Mouse (Mus musculus) CH12.LX (cell line): ENCODE measurements around the gene Traf4. TPM values are rescaled to one million over a fixed set of nuclear protein-coding genes. Genes with fewer than 3 reads are reported as not detected.

Experiments used
- DNase-seq: peaks from one replicate; pipeline ENCODE4 v3.0.0-alpha.2; 2013; ENCODE audit errors: extremely low read depth
- H3K27ac ChIP-seq: 2 replicates; pipeline ENCODE4 v1.5.1; 2012; ENCODE audit warnings: low read depth, mild to moderate bottlenecking, control low read depth, moderate library complexity; ENCODE audit not compliant: insufficient read depth
- H3K27me3 ChIP-seq: replicated peaks from 2 replicates; pipeline ENCODE3; 2012; ENCODE audit warnings: inconsistent platforms
- H3K36me3 ChIP-seq, 2 experiments: replicated peaks in 1 of 2; 2 replicates each; pipeline versions ENCODE3 to v1.6.1; 2012; ENCODE audit warnings: inconsistent platforms in 1 of 2, low read length in 1 of 2, mild to moderate bottlenecking in 1 of 2, mixed read lengths in 1 of 2, moderate library complexity in 1 of 2; ENCODE audit not compliant: control insufficient read depth in 1 of 2, insufficient read depth in 1 of 2
- H3K4me1 ChIP-seq, 2 experiments: 2 replicates each; pipeline ENCODE4 v1.6.1; 2012; ENCODE audit warnings: inconsistent platforms in 1 of 2, moderate library complexity in 1 of 2; ENCODE audit not compliant: insufficient read depth in 2 of 2, control insufficient read depth in 1 of 2
- H3K4me2 ChIP-seq: 2 replicates; pipeline ENCODE4 v1.6.1; 2012; ENCODE audit warnings: low read depth, mild to moderate bottlenecking, control low read depth; ENCODE audit not compliant: poor library complexity, insufficient read depth, severe bottlenecking
- H3K4me3 ChIP-seq, 3 experiments: fragments of 150-350 bp in 1 of 3; sonication (generic) in 1 of 3; replicated peaks in 1 of 3; 2 replicates each; pipeline versions ENCODE3 to v1.5.1; 2011 to 2012; ENCODE audit warnings: low read depth in 2 of 3, low read length in 2 of 3, mild to moderate bottlenecking in 2 of 3, moderate library complexity in 2 of 3, control low read depth in 1 of 3, improper control_type of control experiment in 1 of 3, inconsistent platforms in 1 of 3, mixed read lengths in 1 of 3; ENCODE audit not compliant: poor library complexity in 1 of 3
- H3K79me2 ChIP-seq: replicated peaks from 2 replicates; pipeline ENCODE4 v1.6.1; 2012; ENCODE audit warnings: mild to moderate bottlenecking, moderate library complexity; ENCODE audit not compliant: control insufficient read depth, poor library complexity, insufficient read depth, severe bottlenecking; ENCODE audit errors: extremely low read depth
- H3K9ac ChIP-seq: 2 replicates; pipeline ENCODE4 v1.6.1; 2012; ENCODE audit warnings: low read depth, mild to moderate bottlenecking, control low read depth, moderate library complexity; ENCODE audit not compliant: insufficient read depth
- H3K9me3 ChIP-seq: replicated peaks from 2 replicates; pipeline ENCODE3; 2012; ENCODE audit warnings: low read length, inconsistent platforms, mixed read lengths
- BHLHE40 ChIP-seq: IDR thresholded peaks from 2 replicates; pipeline ENCODE4 v1.6.1; 2011; ENCODE audit warnings: mild to moderate bottlenecking, low read depth, low read length, improper control_type of control experiment
- CHD1 ChIP-seq: IDR thresholded peaks from 2 replicates; pipeline ENCODE4 v1.6.1; 2012; ENCODE audit warnings: low read depth, low read length, improper control_type of control experiment, inconsistent platforms
- CHD2 ChIP-seq: IDR thresholded peaks from 2 replicates; pipeline ENCODE4 v1.6.1; 2011; ENCODE audit warnings: low read length, improper control_type of control experiment
- CTCF ChIP-seq, 2 experiments: IDR thresholded peaks in 1 of 2; conservative IDR thresholded peaks in 1 of 2; 2 replicates each; pipeline ENCODE4 v1.5.1; 2011 to 2012; ENCODE audit warnings: low read depth in 2 of 2, low read length in 2 of 2, improper control_type of control experiment in 1 of 2, inconsistent platforms in 1 of 2, mild to moderate bottlenecking in 1 of 2, moderate library complexity in 1 of 2
- E2F4 ChIP-seq: IDR thresholded peaks from 2 replicates; pipeline ENCODE4 v1.6.1; 2011; ENCODE audit warnings: low read depth, low read length, improper control_type of control experiment; ENCODE audit not compliant: insufficient replicate concordance
- ELF1 ChIP-seq: IDR thresholded peaks from 2 replicates; pipeline ENCODE4 v1.6.1; 2014; ENCODE audit warnings: low read depth, mild to moderate bottlenecking, inconsistent platforms, low read length, improper control_type of control experiment
- EP300 ChIP-seq: IDR thresholded peaks from 2 replicates; pipeline ENCODE4 v1.6.1; 2011; ENCODE audit warnings: low read length, improper control_type of control experiment
- ETS1 ChIP-seq: conservative IDR thresholded peaks from 2 replicates; pipeline ENCODE4 v1.6.1; 2012; ENCODE audit warnings: low read depth, mild to moderate bottlenecking, inconsistent platforms, low read length, improper control_type of control experiment, moderate library complexity
- GABPA ChIP-seq: IDR thresholded peaks from 2 replicates; pipeline ENCODE4 v1.6.1; 2012; ENCODE audit warnings: low read depth, low read length, improper control_type of control experiment, inconsistent platforms; ENCODE audit not compliant: insufficient replicate concordance
- HCFC1 ChIP-seq: IDR thresholded peaks from 2 replicates; pipeline ENCODE4 v1.6.1; 2012; ENCODE audit warnings: low read depth, mild to moderate bottlenecking, inconsistent platforms, low read length, improper control_type of control experiment
- IRF4 ChIP-seq: IDR thresholded peaks from 2 replicates; pipeline ENCODE4 v1.6.1; 2014; ENCODE audit warnings: low read depth, mild to moderate bottlenecking, inconsistent platforms, low read length, improper control_type of control experiment
- JUN ChIP-seq: IDR thresholded peaks from 2 replicates; pipeline ENCODE4 v1.6.1; 2011; ENCODE audit warnings: low read depth, mild to moderate bottlenecking, low read length, improper control_type of control experiment, moderate library complexity; ENCODE audit not compliant: insufficient read depth
- JUND ChIP-seq: conservative IDR thresholded peaks from 2 replicates; pipeline ENCODE4 v1.6.1; 2011; ENCODE audit warnings: low read depth, low read length, improper control_type of control experiment
- KAT2A ChIP-seq: IDR thresholded peaks from 2 replicates; pipeline ENCODE4 v1.6.1; 2012; ENCODE audit warnings: low read length, improper control_type of control experiment, inconsistent platforms; ENCODE audit not compliant: insufficient replicate concordance
- MAFK ChIP-seq: IDR thresholded peaks from 2 replicates; pipeline ENCODE4 v1.6.1; 2011; ENCODE audit warnings: low read length, improper control_type of control experiment; ENCODE audit not compliant: insufficient replicate concordance
- MAX ChIP-seq: IDR thresholded peaks from 2 replicates; pipeline ENCODE4 v1.6.1; 2011; ENCODE audit warnings: low read length, improper control_type of control experiment
- MAZ ChIP-seq: IDR thresholded peaks from 2 replicates; pipeline ENCODE4 v1.6.1; 2012; ENCODE audit warnings: low read depth, mild to moderate bottlenecking, inconsistent platforms, low read length, improper control_type of control experiment, moderate library complexity
- MEF2A ChIP-seq: IDR thresholded peaks from 2 replicates; pipeline ENCODE4 v1.6.1; 2014; ENCODE audit warnings: low read depth, mild to moderate bottlenecking, inconsistent platforms, low read length, improper control_type of control experiment, borderline replicate concordance
- MXI1 ChIP-seq: IDR thresholded peaks from 2 replicates; pipeline ENCODE4 v1.6.1; 2011; ENCODE audit warnings: mild to moderate bottlenecking, low read depth, low read length, improper control_type of control experiment
- MYC ChIP-seq: IDR thresholded peaks from 2 replicates; pipeline ENCODE4 v1.6.1; 2011; ENCODE audit warnings: low read depth, mild to moderate bottlenecking, improper control_type of control experiment, low read length
- NELFE ChIP-seq: IDR thresholded peaks from 2 replicates; pipeline ENCODE4 v1.6.1; 2011; ENCODE audit warnings: low read depth, low read length, improper control_type of control experiment
- NRF1 ChIP-seq: IDR thresholded peaks from 2 replicates; pipeline ENCODE4 v1.6.1; 2014; ENCODE audit warnings: low read depth, mild to moderate bottlenecking, inconsistent platforms, low read length, improper control_type of control experiment, moderate library complexity
- PAX5 ChIP-seq: IDR thresholded peaks from 2 replicates; pipeline ENCODE4 v1.6.1; 2012; ENCODE audit warnings: low read length, inconsistent platforms, mixed read lengths
- POLR2A ChIP-seq: IDR thresholded peaks from 2 replicates; pipeline ENCODE4 v1.6.1; 2011; ENCODE audit warnings: low read depth, mild to moderate bottlenecking, improper control_type of control experiment, low read length
- POLR2AphosphoS2 ChIP-seq: IDR thresholded peaks from 2 replicates; pipeline ENCODE4 v1.6.1; 2011; ENCODE audit warnings: low read depth, low read length, improper control_type of control experiment
- RAD21 ChIP-seq: IDR thresholded peaks from 2 replicates; pipeline ENCODE4 v1.6.1; 2011; ENCODE audit warnings: low read depth, mild to moderate bottlenecking, low read length, improper control_type of control experiment, moderate library complexity
- RCOR1 ChIP-seq: conservative IDR thresholded peaks from 2 replicates; pipeline ENCODE4 v1.6.1; 2012; ENCODE audit warnings: low read depth, mild to moderate bottlenecking, inconsistent platforms, low read length, improper control_type of control experiment
- SIN3A ChIP-seq: IDR thresholded peaks from 2 replicates; pipeline ENCODE4 v1.6.1; 2012; ENCODE audit warnings: low read length, improper control_type of control experiment, inconsistent platforms
- SMC3 ChIP-seq: IDR thresholded peaks from 2 replicates; pipeline ENCODE4 v1.6.1; 2011; ENCODE audit warnings: low read depth, low read length, improper control_type of control experiment
- TBP ChIP-seq: conservative IDR thresholded peaks from 2 replicates; pipeline ENCODE4 v1.6.1; 2011; ENCODE audit warnings: low read depth, low read length, improper control_type of control experiment
- TCF12 ChIP-seq: IDR thresholded peaks from 2 replicates; pipeline ENCODE4 v1.6.1; 2014; ENCODE audit warnings: low read depth, mild to moderate bottlenecking, inconsistent platforms, low read length, improper control_type of control experiment
- UBTF ChIP-seq: IDR thresholded peaks from 2 replicates; pipeline ENCODE4 v1.6.1; 2012; ENCODE audit warnings: low read depth, mild to moderate bottlenecking, inconsistent platforms, low read length, improper control_type of control experiment, moderate library complexity
- USF1 ChIP-seq: IDR thresholded peaks from 2 replicates; pipeline ENCODE4 v1.6.1; 2014; ENCODE audit warnings: low read depth, mild to moderate bottlenecking, inconsistent platforms, low read length, improper control_type of control experiment
- USF2 ChIP-seq: conservative IDR thresholded peaks from 2 replicates; pipeline ENCODE4 v1.6.1; 2011; ENCODE audit warnings: low read depth, low read length, improper control_type of control experiment
- ZC3H11A ChIP-seq: IDR thresholded peaks from 2 replicates; pipeline ENCODE4 v1.6.1; 2012; ENCODE audit warnings: low read depth, mild to moderate bottlenecking, inconsistent platforms, low read length, improper control_type of control experiment
- ZKSCAN1 ChIP-seq: IDR thresholded peaks from 2 replicates; pipeline ENCODE4 v1.6.1; 2012; ENCODE audit warnings: low read depth, inconsistent platforms, low read length, improper control_type of control experiment, borderline replicate concordance
- ZMIZ1 ChIP-seq: IDR thresholded peaks from 2 replicates; pipeline ENCODE4 v1.6.1; 2012; ENCODE audit warnings: low read depth, mild to moderate bottlenecking, inconsistent platforms, low read length, improper control_type of control experiment
- ZNF384 ChIP-seq: IDR thresholded peaks from 2 replicates; pipeline ENCODE4 v1.6.1; 2012; ENCODE audit warnings: low read depth, low read length, improper control_type of control experiment, inconsistent platforms
- dilution Hi-C: fragments of 300-500 bp; cut with MboI; formaldehyde crosslinking; loops from 2 replicates; pipeline ENCODE4 v1.14.3; 2020; ENCODE audit warnings: low sequenced_read_pairs; ENCODE audit not compliant: extremely low pct_unique_long_range_greater_than_20kb, extremely low pct_ligation_motif_present
- in situ Hi-C: fragments of 300-500 bp; cut with MboI; formaldehyde crosslinking; loops from 3 replicates; pipeline ENCODE4 v1.14.3; 2019; ENCODE audit warnings: low sequenced_read_pairs, low pct_ligation_motif_present, low pct_unique_long_range_greater_than_20kb, mixed read lengths
- polyA plus RNA-seq: library from polyadenylated mRNA; unstranded; fragments of >175 nt; gene quantifications from 2 replicates; pipeline ENCODE4 v1.2.1, GENCODE M21; 2012; ENCODE audit warnings: low read depth; ENCODE audit not compliant: insufficient read length
- total RNA-seq, 2 experiments: library from RNA; depleted of rRNA; stranded (reverse); fragments of 300-350 nt in 1 of 2; fragments of >200 nt in 1 of 2; gene quantifications; 2 replicates each; pipeline ENCODE4 v1.2.3; 2012 to 2014

Gene Traf4
- total and polyA plus RNA-seq, 3 experiments: 20.8 to 68.7 (median 55.9) TPM

DNA sequence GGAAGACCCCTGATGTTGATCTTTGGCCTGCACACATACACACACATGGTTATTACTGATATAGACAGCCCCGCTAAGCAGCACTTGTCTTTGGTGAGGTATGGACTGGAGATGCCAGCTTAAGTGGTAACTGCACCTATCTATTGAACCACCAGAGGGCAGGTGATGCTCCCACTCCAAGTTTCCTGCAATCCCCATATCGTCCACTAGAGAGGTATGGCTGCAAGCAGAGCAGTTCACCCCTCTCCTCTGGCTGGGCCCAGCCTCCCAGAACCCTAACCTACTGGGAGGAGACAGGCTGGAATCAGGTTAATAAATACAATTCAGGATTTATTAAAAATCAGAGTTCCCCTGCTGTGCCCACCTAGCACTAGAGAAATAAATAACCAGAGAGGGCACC lies 6.3 kb downstream of the Traf4 start:
- Histone ChIP-seq H3K4me1 (peaks cover 20 to 44% of the 10 kb centered on the region in 2 experiments), H3K9me3 (no peaks in the 10 kb centered on the region), H3K79me2 (peaks cover 21% of the 10 kb centered on the region), H3K27me3 (no peaks in the 10 kb centered on the region), H3K9ac (no peak overlapping the region), H3K36me3 (peaks cover 70 to 84% of the 10 kb centered on the region in 2 experiments), H3K4me3 (no peak overlapping the region), H3K4me2 (no peak overlapping the region), H3K27ac (no peak overlapping the region)
- DNase-seq: peak; percentile 94
- dilution Hi-C loops: no loop called here
- in situ Hi-C loops: no loop called here
- TF ChIP-seq JUN (no peak), NELFE (peak; percentile 87; the same call in 1 of the 2 replicates), MAFK (no peak), HCFC1 (peak; percentile 47), MEF2A (peak; percentile 69; the same call in 1 of the 2 replicates), POLR2A (no peak; the same call in 1 of the 2 replicates), JUND (no peak; the same call in 1 of the 2 replicates), SIN3A (peak; percentile 83), ZNF384 (peak; percentile 49; the same call in 1 of the 2 replicates), MYC (peak; percentile 76), MAX (no peak), ZMIZ1 (no peak), ZC3H11A (peak; percentile 91), POLR2AphosphoS2 (no peak; the same call in 1 of the 2 replicates), USF1 (no peak), MAZ (peak; percentile 83; the same call in 1 of the 2 replicates), UBTF (no peak), USF2 (no peak), RCOR1 (no peak), GABPA (no peak), CTCF (conservative IDR thresholded peaks at IDR 0.05 in 1 of 2, IDR thresholded peaks at IDR 0.05 in 1 of 2; ENCODE audit: low read depth in 2 of 2, low read length in 2 of 2) (peak; percentile 100), CHD1 (no peak), ETS1 (no peak), EP300 (no peak), RAD21 (peak; percentile 93), PAX5 (no peak), TCF12 (peak; percentile 68), ZKSCAN1 (no peak), TBP (no peak), BHLHE40 (no peak), SMC3 (peak; percentile 100), MXI1 (no peak), KAT2A (no peak), ELF1 (peak; percentile 35; the same call in 1 of the 2 replicates), IRF4 (peak; percentile 85), NRF1 (no peak), E2F4 (no peak), CHD2 (no peak)
